Mouse (Mus musculus) testis, postnatal 14 days (tissue): ENCODE results near the gene Rab6a.
"Not testable (repeated sequence)": the region's sequence is repeated elsewhere in the genome, so short reads cannot be mapped to it uniquely, and the experiment has no call there.

Experiments used
- DNase-seq: peaks from one replicate; pipeline ENCODE4 v3.0.0; 2021; ENCODE audit warnings: low spot score

The Rab6a gene

DNA sequence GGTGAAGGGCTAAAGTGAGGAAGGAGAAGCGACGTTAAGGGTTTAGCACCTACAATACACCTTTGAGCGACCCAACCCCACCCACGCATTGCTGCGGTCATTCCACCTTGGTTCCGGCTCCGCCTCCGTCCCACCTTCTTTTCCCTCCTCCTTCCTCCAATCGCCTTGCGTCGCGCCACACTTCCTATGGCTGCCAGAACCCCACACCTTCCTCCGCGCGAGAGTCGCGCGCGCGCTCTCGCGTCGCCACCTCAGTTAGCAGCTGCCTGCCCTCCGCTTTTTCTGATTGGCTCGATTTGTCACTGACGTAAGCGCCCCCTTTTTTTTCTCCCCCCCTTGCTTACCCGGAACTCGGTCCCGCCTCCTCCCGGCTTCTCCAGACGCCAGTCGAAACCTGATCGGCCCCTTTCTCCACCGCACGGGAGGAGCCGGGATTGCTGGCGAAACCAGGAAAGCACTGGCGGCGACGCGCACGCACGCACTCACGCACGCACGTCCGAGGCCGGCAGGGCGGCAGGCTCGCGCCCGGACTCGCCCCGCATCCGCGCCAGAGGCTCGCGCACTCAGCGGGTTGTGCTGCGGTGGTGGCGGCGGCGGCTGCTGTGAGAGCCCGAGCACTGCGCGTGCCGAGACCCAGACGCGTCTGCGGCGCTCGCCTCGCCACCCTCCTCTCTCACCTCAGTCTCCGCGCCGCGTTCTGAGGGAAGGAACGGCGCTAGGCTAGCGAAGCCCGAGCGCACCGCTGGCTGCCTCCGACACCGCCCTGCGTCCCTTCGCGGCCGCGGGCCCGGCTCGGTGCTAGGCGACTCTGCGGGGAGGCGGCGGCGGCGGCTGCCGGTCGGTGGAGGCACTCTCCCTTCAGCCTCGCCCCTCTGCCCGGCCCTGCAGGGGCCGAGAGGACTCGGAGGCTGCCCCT is at the start of gene Rab6a:
Rab6a (plus strand) TSS at position 197 of the 916 bp plus-strand sequence.
- DNase-seq = peak; percentile 99

DNA sequence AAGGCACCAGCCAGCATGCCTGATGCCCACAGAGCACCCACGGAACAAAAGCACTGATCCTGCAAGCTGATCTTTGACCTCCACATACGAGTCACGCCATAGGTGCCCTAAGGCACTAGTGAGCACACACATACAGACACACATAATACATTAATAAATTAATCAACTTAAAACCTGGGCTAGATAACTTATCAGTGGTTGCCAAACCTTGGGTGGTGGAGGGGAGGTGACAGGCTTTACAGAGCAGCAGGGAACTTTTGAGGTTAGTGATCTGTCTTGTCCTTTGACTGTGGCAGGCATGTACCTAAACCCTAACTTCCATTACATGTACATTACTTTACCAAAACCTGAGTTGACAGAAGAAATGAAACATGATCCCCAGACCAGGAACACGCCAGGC is 47.9 kb upstream of the Rab6a start:
- no peak for DNase-seq

DNA sequence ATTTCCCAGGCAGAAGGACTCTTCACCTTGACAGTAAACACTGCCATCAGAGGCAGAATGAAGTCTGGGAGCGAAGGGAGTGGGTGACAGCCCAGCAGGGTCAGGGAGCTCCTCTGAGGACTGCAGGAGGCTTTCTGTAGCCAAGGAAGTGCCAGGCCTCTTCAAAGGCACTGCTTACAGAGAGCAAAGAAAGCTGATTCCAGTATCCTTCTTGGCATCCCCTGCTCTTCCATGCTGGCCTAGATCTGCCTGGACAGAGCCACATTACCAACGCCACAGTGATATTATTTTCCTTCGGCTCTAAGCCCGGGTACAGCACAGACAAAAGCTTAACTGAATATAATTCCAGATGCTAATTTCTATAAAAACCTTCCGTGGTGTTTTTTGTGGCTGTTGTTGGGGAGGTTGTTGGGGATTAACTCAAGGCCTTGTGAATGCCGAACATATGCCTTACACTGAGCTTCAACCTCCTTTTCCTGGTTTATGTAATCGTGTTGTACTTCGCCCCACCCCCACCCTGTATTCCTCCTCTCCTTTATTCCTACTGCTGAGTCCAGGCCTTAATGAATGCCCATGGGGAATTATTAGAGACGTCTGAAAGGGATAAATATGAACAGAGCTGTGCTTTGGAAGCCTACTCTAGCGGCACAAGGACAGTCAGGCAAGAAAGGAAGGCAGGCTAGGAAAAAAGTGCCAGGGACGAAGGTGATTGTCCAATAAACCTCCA is 45.2 kb upstream of the Rab6a start:
- DNase-seq = no peak

DNA sequence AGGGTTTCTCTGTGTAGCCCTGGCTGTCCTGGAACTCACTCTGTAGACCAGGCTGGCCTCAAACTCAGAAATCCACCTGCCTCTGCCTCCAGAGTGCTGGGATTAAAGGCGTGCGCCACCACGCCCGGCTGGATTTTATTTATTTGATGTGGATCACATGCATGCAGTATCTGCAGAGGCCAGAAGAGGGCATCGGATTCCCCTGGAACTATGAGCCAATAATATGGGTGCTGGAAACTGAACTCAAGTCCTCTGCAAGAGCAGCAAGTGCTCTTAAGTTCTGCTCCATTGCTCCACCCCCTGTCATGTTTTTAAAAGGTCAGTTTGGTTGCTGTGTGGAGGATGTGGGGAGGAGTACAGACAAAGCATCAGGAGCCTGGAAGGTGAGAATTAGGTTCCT is 40.0 kb upstream of the Rab6a start:
- not testable (repeated sequence) for DNase-seq

DNA sequence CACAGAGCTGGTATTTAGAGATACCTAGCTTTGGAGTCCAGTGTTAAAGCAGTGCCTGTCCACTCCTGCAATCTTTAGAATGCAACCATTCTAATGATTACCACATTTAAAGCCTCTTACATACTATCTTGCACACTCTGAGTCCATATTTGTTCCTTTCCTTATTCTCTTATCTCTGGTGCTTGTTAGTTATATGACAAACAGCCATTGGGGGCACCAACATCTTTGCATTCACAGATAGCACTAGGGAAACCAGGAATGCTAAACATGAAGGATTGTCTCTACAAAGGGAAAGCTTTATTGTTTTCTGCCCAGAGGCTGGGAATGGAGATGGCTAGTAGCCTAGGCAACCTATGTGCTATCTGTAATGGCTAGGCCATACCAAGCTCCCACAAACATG is 37.3 kb upstream of the Rab6a start:
- no peak for DNase-seq

DNA sequence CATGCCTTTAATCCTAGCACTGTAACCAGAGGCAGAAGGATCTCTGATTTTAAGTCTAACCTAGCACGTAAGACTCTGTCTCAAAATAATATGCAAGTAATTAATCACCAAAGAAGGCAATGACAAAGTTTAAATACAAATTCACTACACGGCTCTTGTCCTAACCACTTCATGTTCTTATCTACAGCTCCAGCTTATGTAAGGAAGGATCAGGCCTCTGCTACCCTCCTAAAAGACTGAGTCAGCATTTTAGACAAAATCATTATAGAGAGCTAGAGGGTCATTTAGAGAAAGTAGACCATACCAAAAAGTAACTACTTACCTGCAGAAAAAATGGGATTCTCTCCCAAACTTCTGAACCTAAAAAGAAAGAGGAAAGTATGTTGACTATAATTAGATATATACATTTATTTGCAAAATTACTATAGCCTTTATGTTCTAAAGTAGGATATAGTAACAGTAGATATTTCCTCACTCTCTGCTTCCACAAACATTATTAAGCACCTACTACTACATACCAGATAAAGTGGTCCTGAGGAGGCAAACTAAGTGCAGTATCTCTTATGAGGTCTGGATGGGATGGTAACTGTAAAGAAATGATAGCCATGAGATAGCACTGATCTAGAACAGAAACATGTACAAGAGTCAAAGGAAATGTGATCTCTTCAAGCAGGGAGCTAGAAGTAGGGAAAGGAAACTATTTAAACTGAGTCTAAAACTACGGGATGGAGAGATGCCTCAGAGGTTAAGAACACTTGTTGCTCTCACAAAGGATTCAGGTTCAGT is 36.1 kb upstream of the Rab6a start:
- no peak for DNase-seq

DNA sequence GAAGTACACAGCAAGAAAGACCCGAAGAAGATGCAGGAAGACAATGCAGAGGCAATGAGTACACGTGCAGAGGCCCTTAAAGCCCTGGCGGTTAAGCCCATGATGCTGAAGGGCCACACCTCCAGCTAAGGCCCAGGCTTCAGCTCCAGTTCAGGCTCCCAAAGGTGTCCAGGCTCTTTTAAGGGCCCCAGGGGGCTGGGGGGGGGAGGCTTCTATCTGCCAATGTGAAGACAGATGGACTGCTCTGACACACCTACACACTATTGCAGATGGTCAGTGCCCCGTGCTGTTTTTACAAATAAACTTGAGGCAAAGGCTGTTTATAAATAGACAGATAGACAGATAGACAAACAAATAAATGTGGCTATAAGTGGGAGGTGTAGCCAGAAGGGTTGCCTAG is 35.1 kb upstream of the Rab6a start:
- no peak for DNase-seq

DNA sequence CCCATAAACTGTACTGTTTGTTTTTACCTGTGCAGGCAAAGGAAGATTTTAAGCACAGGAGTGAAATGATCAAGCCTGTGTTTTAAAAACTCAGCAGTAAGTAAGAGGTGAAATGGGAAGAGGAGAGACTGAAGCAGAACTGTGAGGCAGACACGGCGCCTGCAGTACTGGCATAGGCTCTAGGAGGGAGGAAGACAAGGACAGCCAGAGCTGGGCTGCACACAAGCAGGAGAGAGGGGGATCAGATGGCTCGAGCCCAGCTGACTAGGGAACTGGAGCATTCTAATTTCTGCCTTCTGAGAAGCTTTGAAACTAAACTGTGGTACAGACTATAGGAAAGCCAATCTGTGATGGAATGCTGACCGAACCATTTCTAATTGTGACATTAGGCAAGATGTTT is 34.5 kb upstream of the Rab6a start:
- no peak for DNase-seq

DNA sequence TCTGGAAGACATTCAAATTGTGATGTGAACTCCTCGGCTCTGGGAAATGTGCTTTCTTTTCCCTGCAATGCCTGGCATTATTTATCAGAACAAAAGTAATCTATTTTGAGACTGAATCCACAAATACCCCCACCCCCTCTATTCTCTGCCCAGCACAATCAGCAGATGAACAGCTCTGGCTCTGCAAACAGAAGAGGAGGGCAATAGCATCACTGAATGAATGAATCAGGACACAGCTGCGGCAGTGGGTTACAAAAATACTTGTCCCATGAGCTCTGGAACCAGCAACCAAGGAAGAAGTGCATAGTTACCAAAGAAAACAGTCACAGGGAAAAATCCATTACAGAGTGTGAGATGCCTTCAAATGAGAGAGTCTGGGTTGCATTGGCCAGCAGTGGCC is 28.4 kb upstream of the Rab6a start:
- DNase-seq = no peak

DNA sequence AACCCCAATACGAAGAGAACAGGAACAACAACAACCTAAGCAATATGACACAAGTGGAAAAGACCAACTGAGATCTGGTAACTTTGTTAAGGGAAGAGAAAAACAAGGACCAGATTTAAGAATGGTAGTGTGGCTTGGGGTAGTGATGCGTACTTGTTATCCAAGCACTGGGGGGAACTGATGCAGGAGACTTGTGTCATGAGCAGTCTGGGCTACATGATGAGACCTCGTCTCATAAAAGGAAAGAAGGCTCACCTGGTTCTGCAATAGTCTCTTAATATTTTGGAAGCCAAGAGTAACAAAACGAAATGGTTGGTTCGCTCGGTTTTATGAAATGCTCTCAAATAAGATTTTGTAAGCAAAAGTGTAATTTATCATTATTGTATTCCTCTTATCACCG is 25.0 kb upstream of the Rab6a start:
- DNase-seq = no peak

DNA sequence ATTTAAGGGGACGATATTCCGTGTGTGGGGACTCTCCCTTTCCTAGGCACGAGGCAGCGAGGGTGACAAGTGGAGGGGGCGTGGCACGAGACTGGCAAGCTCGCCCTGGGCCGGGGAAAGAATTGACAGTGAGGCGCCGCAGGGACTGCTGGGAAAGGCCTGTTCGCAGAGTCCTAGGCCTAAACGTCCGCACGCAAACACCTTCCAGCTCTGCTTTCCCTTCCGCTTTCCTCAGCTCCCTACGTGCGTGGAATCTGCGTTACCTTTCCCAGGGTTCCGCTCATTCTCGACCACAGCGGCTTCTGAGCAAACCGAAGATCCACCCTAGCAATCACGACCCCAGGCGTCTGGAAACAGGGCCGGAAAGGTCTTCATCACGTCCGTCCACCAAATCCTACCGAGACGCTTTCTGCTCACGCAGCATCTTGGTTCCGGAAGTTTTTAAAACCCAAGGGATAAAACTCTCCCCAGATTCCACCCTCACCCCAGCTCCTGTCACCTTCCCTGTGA is 24.4 kb upstream of the Rab6a start:
- peak; percentile 90 for DNase-seq

DNA sequence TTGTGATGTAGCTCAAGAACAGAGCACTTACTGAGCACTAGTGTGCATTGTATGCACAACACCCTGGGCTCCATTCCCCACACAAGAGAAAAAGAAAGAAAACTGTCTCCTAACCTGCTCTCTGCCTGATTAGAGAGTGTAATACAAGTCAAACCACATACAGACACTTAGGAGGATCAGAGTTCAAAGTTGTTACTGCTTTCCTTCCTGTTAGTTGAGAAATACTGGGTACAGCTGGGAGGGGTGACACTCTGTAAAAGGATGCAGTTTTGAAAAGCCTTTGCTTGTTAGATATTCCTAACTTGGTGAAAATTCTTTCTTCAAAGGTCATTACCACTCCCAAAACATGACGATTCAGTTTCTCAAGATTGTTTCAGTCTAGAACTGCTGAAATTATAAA is 17.4 kb upstream of the Rab6a start:
- DNase-seq = no peak

DNA sequence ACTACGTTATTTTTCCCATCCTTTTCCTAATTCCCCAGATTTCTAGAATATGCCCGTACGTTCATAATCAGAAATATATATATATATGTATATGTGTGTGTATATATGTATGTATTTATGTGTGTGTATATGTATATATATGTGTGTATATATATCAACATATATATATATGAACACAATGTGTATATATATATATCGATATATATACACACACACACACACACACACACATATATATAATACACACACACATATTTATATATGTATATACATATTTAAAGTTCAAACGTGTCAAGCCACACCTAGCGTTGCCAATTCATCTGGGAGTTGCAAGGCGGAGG is 16.7 kb upstream of the Rab6a start:
- DNase-seq = no peak

DNA sequence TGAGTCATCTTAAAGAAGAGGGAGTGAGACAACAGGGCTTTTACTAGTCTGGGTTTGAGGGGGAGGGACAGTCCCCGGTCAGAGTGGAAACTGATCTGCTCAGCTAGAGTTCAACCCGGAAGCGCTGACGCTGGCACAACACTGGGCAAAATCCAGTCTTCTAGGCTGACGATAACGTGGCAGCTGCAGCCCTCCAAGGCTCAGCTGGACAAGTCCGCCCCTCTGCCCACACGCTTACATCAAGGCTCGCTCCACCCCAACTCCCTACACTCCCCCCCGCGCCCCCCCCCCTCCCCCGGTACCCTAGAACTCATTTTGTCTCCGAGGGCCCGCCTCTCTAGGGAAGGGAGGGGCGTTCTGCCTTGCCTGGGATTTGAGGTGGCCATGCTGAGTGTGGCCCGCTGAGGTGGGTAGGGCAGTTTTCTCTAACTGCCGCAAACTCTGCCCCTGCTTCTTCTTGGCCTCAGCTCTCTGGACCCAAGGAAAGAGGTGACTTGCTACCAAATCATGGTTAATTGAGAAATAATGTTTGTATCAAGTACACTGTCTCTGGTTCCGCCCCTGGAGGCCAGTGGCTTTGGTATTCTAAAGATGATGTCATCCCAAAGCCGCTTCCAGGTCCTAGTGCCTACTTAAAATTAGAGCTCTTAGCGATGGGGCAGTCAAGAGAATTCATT is 16.2 kb upstream of the Rab6a start:
- DNase-seq = peak; percentile 78

DNA sequence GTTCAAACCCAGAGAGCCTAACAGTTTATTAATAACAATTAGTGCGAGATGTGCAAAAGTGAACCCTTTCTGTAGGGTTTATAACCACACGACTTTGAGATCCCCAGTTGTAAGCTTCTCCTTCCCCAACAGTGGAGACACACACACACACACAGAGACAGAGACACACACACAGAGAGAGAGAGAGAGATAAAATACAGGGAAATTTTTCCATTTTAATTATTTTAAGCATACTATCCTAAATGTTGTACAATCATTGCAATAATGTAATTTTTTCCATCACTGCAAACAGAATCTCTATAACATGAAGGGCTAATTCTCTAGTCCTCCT is 15.7 kb upstream of the Rab6a start:
- DNase-seq = no peak

DNA sequence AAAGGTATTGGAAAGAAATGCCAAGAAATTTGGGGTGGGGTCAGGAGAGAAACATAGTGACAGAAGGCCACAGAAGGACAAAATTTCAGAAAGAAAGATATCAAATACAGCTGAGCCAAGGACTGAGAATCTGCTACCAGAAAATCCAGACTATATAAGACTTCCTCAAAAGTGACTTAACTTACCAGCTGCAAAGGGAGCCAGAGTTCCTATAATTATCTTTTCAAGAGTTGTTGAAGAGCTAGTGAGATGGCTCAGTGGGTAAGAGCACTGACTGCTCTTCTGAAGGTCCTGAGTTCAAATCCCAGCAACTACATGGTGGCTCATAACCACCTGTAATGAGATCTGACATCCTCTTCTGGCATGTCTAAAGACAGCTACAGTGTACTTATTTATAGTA is 13.9 kb upstream of the Rab6a start:
- DNase-seq = no peak

DNA sequence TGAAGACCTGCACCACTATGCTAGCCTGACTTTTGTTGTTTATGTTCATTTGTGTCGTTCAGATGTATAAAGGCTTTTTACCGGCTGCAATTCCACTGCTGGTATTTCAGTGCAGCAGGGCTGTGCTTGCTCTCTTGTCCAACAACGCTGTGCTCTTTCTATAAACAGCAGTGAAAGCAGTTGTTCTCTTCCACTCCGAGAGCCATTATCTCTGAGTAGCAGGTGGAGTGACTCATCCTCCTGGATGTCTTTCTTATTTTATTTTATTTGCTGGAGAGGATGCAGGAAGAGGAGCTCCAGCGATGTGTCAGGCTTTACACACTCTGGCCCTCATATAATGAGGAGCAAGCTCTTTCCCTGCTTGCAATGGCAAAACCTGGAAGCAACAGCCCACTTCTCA is 7.0 kb upstream of the Rab6a start:
- no peak for DNase-seq

DNA sequence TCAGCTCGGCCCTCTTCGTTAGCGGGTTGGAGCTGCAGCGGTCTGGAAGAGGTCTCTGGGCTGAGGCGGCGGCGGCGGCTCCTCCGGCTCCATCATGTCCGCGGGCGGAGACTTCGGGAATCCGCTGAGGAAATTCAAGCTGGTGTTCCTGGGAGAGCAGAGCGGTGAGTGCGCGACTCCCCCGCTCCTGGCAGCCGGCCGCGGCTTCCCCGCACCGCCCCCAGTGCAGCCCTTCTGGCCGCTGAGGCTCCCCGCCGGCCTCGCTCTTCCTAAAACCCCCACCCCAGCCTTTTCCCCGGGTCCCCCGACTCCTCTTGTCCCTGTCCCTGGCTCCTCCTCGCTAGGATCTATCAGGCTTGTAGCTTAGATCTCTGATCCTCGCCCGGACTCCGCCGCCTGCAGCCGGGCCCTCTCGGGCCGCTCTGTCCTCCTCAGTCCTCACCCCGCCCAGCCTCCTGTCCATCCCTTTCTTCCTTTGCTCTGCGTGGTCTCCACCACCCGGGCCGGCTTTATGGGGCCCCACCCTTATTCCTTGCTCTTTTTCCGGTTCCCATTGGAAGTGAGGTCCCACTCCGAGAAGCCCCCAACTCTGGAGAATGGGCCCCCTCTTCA is 1.0 kb downstream of the Rab6a start, which contains the start of gene Mrpl48:
Mrpl48 (minus strand) TSS at position 172 of the 612 bp plus-strand sequence.
- peak; percentile 77 for DNase-seq

DNA sequence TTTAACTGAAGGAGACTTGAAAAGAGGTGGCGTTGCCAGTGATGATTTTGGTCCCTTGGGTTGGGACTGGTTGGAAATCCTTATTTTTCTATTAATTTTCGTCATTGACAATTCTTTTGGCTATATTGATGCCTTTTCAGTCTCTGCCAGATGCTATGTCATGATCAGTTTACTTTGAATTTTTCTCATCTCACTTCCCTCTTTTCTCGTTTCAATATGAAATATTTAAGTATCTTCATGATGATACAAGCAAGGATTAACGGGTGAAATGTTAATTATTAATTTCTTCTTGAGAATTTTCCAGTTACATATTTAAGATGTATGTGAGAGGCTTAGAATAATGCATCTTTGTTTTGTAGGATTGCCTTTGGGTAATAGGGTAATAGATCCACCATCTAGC is 1.7 kb downstream of the Rab6a start:
- DNase-seq = no peak

DNA sequence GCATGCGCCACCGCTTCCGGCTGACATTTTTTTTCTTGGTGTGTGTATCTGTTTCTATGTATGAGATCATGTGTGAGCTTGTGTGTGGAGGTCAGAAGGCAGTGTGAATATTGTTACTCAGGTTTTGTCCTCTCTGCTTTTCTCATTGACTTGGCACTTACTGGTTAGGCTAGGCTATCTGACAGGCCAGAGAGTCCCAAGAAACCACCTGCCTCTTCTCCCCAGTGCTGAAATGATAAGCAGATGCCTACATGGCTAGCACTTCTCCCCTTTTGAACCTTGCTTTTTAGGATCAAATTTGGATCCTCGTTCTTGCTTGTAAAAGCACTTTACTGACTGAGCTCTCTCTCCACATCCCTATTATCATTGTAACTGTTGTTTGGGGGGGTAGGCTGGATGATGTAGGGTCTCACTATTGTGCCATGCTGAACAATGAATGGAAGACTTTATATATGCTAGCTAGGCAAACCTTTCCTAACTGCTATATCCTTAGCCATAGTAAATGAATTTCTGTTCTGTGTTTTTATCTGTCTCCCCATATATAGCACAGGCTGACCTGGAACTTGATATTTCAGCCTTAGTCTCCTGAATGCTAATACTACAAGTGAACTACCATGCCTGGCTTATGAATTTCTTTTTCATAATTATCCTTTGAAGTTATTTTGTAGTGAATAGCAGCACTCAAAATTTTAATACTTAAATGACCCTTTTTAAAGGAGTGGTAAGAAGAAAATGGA is 9.1 kb downstream of the Rab6a start:
- DNase-seq = no peak

DNA sequence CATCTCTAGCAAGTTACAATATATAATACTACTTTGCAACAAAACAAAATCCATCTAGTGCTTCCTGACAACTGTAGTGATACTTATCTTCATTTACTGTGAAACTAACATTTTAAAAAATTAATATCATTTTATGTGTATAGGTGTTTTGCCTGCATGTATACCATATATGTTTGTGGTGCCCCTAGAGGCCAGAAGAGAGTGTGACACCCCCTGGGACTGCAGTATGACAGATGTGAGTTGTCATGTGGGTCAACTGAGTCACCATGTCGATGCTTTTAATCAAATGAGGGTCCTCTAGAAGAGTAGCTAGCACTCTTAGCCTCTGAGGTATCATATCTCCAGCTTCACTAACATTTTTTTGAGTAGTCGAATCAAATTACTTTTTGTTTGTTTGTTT is 15.1 kb downstream of the Rab6a start:
- DNase-seq = no peak
